Mouse (Mus musculus) spleen, adult 2 months (tissue): ENCODE data around the gene Fyn.

Source experiments
- CTCF ChIP-seq: fragments of 200-500 bp; IDR thresholded peaks from 2 replicates; pipeline ENCODE4 v1.5.1; 2011; ENCODE audit warnings: mild to moderate bottlenecking, inconsistent platforms; ENCODE audit not compliant: insufficient read depth, insufficient read length, insufficient replicate concordance; ENCODE audit errors: extremely low read depth
- POLR2A ChIP-seq: fragments of 200-500 bp; IDR thresholded peaks from 2 replicates; pipeline ENCODE4 v1.6.1; 2011; ENCODE audit warnings: low read depth, low read length, inconsistent platforms

GRCm38 (mm10) chr10:39440506-39440905 lies 71.9 kb downstream of the Fyn start:
- TF ChIP-seq POLR2A: no peak
- no peak for TF ChIP-seq CTCF
